Mouse (Mus musculus): ENCODE results near the gene Crip2. TPM values are rescaled to one million over a fixed set of nuclear protein-coding genes. Genes with fewer than 3 reads are reported as not detected.
A peak's percentile ranks its signal among the peaks of the same experiment; 100 is the strongest.

The Crip2 gene
- polyA plus RNA-seq (2015; fragmentation: Nextera tagmentation; extraction: Ambion mirVana), result 370 and 393 TPM in 2 replicates

DNA sequence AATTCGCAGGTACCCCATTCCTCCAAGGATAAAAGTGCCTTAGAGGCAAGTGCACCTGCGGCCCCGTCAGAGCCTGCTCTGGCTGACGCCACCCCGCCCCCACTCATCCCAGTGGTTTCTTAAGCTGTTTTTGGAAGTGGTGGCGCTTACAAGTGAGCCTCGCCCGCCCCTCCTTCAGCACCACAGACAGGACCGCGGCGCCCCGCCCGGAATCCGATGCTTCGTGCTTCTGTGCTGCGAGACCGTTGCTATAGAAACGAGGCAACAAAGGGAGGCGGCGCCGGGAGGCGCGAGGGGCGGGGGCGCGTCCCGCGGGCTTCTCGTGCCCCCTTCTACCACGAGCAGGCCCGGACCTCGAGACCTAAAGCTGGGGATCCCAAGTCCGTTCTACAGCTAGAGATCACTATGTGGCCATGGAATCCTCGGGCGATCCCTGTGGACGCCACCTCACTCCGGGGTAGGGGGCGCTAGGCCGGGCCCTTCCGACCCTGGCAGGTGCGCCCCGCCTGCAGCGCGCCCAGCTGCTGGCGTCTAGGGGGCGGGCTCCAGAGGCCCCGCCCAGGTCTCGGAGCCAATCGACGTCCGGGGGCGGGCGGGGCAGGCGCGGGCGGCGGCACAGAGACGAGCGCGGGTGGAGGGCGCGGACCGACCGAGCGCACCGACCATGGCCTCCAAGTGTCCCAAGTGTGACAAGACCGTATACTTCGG lies at the start of gene Crip2:
Gene Crip2 (plus strand): TSS at position 329 of the 708 bp plus-strand sequence.
- ATAC-seq (replicated peaks), result peak; percentile 88
- under 1% methylated on average over 61 of the region's 68 CpGs for WGBS
- H3K4me3 ChIP-seq, result peak within 1 kb of the TSS; percentile 71
- H3K4me1 ChIP-seq, result peaks cover 41% of the 10 kb centered on the region
- H3K27ac ChIP-seq, result peak within 1 kb of the TSS; percentile 84
- peak within 1 kb of the TSS; percentile 65 for H3K9ac ChIP-seq
- H3K36me3 ChIP-seq (replicated peaks), result peaks cover 25% of the 10 kb centered on the region
- H3K9me3 ChIP-seq, result no peaks in the 10 kb centered on the region
- H3K4me2 ChIP-seq, result peak within 1 kb of the TSS; percentile 62
- no peaks in the 10 kb centered on the region for H3K27me3 ChIP-seq (replicated peaks)

DNA sequence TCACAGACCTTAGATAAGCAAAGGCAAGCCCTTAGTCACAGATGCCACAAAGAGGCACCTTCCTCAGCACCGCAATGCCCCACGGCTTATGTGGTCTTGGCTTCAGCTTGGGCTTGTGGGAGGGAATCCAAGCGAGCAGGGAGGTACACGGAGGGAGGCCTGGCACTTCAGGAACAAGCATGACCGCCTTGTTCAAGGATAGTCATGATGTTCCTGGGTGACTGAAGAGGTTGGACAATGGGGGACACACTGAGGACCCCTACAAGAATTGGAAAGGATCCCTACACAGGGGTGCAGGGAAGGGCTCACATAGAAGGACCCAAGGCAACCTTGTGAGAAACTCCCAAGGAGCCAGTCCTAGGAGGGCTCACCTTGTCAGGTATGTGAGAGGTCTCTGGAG lies 43.0 kb upstream of the Crip2 start:
- 88% methylated on average over 5 of the region's 5 CpGs for WGBS
- Histone ChIP-seq H3K4me2 (peak overlapping the region; percentile 99), H3K36me3 (replicated peaks) (no peaks in the 10 kb centered on the region), H3K9me3 (no peaks in the 10 kb centered on the region), H3K9ac (no peak overlapping the region), H3K4me1 (peaks cover 38% of the 10 kb centered on the region), H3K27me3 (replicated peaks) (no peaks in the 10 kb centered on the region), H3K4me3 (peak overlapping the region; percentile 97; the same call in 1 of the 2 replicates), H3K27ac (no peak overlapping the region)
- ATAC-seq (replicated peaks), result no peak

DNA sequence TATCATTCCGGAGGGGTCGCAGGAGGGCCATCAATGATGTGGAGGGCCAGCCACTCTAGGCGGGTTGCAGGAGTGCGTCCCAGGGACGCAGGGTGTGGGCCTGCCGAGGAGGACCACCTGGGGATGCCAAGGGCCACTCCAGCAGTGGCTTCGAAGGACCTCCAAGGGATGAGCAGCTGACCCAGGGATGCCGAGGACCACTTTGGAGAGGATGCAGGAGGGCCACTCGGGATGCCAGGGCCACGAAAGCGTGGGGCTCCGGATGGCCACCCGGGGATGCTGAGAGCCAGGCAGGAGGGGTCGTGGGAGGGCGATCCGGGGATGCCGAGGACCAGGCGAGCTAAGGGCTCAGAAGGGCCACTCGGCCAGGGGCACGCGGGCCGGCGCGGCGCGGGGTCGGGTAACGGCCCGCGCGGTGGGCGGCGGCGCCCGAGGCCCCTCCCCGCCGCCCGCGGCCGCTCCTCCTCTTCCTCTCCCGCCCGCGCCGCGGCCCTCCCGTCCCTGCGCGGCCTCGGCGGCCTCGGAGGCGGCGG lies 42.2 kb upstream of the Crip2 start, which contains the start of gene Mta1:
Gene Mta1 (plus strand): TSS at position 530 of the 533 bp plus-strand sequence.
- WGBS, result under 1% methylated on average over 50 of the region's 53 CpGs
- no peaks in the 10 kb centered on the region for H3K27me3 ChIP-seq (replicated peaks)

DNA sequence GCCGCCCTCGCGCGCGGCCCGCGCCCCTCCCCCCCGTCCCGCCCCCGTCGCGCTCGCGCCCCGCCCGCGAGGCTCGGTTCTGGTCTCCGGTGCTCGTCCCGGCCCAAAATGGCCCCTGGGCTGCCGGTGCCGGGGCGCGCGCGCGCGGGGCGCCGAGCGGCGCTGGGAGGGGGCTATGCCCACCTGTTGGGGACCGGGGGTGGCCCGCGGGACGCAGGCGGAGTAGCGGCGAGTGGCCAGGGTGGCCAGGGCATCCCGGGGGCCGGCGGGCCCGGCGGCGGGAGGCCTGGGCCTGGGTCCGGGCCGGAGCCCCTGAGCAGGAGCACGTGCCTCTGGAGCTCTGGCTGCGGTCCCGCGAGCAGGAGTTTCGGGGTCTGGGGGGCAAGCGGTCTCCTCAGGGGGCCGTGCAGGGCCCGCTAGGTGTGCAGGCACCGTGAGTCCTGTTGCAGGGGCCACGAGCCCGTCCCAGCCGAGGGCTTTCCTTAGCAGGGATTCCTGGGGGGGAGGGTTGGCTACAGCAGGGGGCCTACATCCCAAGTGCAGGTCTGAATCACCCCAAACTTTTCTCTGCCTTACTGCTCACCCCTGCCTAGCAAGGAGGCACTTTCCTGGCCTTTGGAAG lies 41.4 kb upstream of the Crip2 start:
- peaks cover 46% of the 10 kb centered on the region for H3K4me1 ChIP-seq
- no peaks in the 10 kb centered on the region for H3K27me3 ChIP-seq (replicated peaks)
- H3K9ac ChIP-seq, result peak overlapping the region; percentile 99
- WGBS, result 0% methylated on average over 36 of the region's 60 CpGs
- H3K27ac ChIP-seq, result peak overlapping the region; percentile 87
- no peaks in the 10 kb centered on the region for H3K36me3 ChIP-seq (replicated peaks)
- H3K9me3 ChIP-seq, result no peaks in the 10 kb centered on the region
- H3K4me2 ChIP-seq, result peak overlapping the region; percentile 99
- H3K4me3 ChIP-seq, result peak overlapping the region; percentile 97
- ATAC-seq (replicated peaks), result peak; percentile 13

More for the DNA sequence above, 42.2 kb upstream of the Crip2 start, which contains the start of gene Mta1:
- ATAC-seq (replicated peaks), result peak; percentile 61
- Histone ChIP-seq H3K4me1 (peaks cover 45% of the 10 kb centered on the region), H3K9ac (peak within 1 kb of the TSS; percentile 99), H3K4me3 (peak within 1 kb of the TSS; percentile 97), H3K9me3 (no peaks in the 10 kb centered on the region), H3K36me3 (replicated peaks) (no peaks in the 10 kb centered on the region), H3K4me2 (peak within 1 kb of the TSS; percentile 99), H3K27ac (peak within 1 kb of the TSS; percentile 87)

DNA sequence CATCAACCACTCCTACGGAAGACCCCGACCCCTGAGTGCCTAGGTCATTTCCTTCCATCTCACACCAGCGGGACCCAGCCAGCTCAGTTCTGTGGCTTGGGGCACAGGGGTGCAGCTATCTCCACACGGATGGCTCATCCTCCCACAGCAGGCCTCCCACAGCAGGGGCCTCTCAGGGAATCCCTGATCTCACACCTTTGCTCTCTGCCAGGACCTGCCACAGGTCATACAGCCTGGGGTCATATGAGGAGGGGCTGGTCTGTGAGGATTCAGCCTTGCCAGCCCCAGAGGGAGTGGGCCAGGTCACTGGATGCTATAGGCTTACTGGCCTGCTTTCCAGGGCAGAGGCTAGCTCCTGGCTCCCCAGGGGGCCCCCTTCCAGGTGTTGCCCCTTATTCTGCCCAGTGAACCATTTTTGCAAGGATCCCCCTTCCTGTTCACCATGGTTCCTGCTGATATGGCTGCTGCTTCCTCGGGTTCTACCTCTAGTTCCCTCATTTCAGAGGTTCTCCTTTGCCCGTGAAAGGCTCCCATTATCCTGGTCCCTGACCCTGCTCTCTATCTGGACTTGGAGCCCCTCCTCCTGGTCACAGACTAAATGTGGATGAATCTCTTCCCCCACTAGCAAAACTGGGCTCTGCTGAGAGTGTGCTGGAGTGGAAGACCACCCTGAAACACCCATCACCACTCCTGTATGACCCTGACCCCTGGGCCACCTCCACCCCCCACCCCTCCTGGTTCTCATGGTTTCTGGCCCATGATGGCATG lies 40.4 kb upstream of the Crip2 start:
- H3K4me2 ChIP-seq, result peak overlapping the region; percentile 99
- H3K9me3 ChIP-seq, result no peaks in the 10 kb centered on the region
- peak overlapping the region; percentile 99 for H3K9ac ChIP-seq
- H3K4me3 ChIP-seq, result peak overlapping the region; percentile 97
- H3K4me1 ChIP-seq, result peaks cover 46% of the 10 kb centered on the region
- 36% methylated on average over 6 of the region's 6 CpGs for WGBS
- H3K27ac ChIP-seq, result no peak overlapping the region
- H3K27me3 ChIP-seq (replicated peaks), result no peaks in the 10 kb centered on the region
- H3K36me3 ChIP-seq (replicated peaks), result no peaks in the 10 kb centered on the region
- ATAC-seq (replicated peaks), result no peak

DNA sequence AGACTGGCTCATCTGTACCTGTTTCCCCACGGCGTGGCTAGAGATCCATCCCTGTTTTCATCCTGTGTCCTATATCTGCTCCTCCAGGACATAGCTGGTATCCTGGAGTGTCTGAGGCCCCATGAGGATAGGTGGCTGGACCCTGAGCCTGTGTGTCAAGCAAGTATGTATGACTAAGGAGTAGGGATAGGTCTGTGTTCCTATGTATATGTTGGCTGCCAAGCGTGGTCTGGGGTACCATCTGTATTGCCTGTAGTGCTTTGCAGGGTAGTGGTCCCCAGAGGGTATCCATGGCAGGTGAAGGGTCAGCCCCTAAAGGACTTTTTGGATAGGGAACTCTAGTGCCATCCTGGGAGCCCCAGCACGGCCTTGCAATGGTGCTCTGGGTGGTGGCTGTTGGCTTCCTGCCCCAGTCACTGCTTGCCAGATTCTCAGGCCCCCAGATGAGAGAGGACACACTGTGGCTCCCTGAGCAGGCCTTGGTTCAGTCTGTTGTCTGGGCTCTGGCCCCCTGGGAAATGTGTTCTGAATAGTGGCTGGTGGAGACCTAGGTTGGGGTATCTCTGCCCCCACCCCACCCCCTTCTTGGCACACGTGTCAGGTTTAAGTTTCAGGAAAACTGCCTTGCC lies 39.5 kb upstream of the Crip2 start:
- no peak overlapping the region for H3K27ac ChIP-seq

DNA sequence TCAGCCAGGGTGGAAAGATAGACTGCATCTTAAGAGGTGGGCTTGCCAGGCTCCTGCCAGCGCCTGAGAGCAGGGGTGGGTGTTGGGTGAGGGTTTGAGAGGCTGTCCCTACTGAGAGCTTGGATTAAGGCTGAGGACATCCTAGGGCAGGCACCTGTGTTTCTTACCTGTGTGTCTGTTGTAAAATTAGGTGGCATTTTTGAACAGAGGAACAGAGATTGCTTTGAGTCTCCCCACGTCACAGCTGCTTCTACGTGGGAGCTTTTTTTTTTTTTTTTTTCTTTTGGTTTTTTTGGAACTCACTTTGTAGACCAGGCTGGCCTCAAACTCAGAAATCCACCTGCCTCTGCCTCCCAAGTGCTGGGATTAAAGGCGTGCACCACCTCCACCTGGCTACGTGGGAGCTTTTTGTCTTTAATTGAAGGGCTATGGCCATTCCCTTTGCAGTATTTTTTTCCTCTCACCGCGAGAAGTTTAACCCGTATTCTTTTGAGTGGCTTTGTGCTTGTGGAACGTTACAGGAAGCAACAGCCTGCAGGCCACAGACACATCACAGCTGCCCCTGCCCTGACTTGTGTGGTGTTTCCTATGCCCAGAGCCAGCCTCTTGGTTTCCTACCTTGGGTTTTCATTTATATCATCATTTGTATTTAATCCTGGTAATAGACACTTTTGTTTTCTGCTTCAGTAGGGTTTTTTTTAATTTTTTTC lies 38.6 kb upstream of the Crip2 start:
- no peaks in the 10 kb centered on the region for H3K27me3 ChIP-seq (replicated peaks)
- H3K9ac ChIP-seq, result peak overlapping the region; percentile 15; the same call in 1 of the 2 replicates
- WGBS, result 78% methylated on average over 9 of the region's 9 CpGs
- no peak overlapping the region for H3K4me3 ChIP-seq
- no peaks in the 10 kb centered on the region for H3K9me3 ChIP-seq
- no peak overlapping the region for H3K27ac ChIP-seq
- H3K4me2 ChIP-seq, result no peak overlapping the region
- peaks cover 46% of the 10 kb centered on the region for H3K4me1 ChIP-seq
- no peak for ATAC-seq (replicated peaks)
- no peaks in the 10 kb centered on the region for H3K36me3 ChIP-seq (replicated peaks)

More for the DNA sequence above, 39.5 kb upstream of the Crip2 start:
- Histone ChIP-seq H3K9ac (no peak overlapping the region), H3K27me3 (replicated peaks) (no peaks in the 10 kb centered on the region), H3K4me1 (peaks cover 46% of the 10 kb centered on the region), H3K4me2 (no peak overlapping the region), H3K4me3 (no peak overlapping the region), H3K36me3 (replicated peaks) (no peaks in the 10 kb centered on the region), H3K9me3 (no peaks in the 10 kb centered on the region)
- 74% methylated on average over 5 of the region's 5 CpGs for WGBS
- no peak for ATAC-seq (replicated peaks)

DNA sequence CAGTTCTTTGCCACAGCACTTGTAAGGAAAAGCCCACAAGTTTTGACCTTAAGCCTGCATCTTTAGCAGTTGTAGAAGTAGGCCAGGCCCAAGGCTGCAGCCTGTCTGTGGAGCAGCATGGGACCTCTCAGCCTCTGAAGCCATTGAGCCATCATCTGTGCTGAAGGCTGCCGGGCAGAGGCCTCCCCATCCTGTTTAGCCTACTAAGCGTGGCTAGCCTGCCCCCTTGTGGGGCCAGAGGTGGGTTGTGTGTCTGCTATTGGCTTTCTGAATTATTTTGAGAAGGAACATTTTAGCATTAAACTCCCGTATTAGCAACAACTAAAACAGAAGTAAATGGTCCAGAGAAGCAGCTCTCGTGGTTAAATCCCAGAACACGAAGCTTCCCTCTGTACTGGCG lies 37.6 kb upstream of the Crip2 start:
- Histone ChIP-seq H3K9ac (no peak overlapping the region), H3K36me3 (replicated peaks) (no peaks in the 10 kb centered on the region), H3K4me3 (no peak overlapping the region), H3K27me3 (replicated peaks) (no peaks in the 10 kb centered on the region), H3K4me1 (peaks cover 39% of the 10 kb centered on the region), H3K9me3 (no peaks in the 10 kb centered on the region), H3K27ac (no peak overlapping the region), H3K4me2 (no peak overlapping the region)
- no peak for ATAC-seq (replicated peaks)
- 56% methylated on average over 6 of the region's 6 CpGs for WGBS

DNA sequence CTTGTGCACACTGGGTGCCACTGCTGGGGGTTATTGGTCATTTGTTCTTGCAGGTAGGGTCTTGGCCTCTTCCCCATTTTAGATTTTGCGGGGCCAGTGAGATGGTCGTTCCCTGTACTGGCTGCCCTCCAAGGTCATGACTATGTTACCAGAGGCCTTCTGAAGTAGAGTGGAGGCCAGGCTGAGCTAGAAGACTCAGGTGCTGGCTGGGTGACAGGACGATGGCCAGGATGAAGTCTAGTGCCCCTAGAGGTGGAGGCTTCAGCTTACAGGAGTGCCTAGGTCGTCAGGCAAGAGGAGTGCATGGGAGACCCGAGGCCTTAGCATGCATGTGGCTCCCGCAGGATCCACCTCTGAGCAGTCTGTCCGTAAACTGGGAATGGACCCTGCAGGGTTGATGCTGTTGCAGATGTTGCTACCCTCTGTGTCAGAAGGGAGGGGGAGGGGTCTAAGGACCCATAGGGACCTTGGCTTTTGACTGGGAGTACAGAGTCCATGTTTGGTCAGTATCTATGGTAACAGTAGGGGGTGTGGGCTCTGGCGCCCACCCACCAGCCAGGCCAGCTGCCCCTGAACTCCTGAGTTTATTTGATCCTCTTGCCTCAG lies 36.1 kb upstream of the Crip2 start:
- Histone ChIP-seq H3K4me1 (peaks cover 34% of the 10 kb centered on the region), H3K9ac (no peak overlapping the region), H3K36me3 (replicated peaks) (no peaks in the 10 kb centered on the region), H3K4me2 (no peak overlapping the region), H3K9me3 (no peaks in the 10 kb centered on the region), H3K4me3 (no peak overlapping the region), H3K27ac (no peak overlapping the region), H3K27me3 (replicated peaks) (no peaks in the 10 kb centered on the region)
- ATAC-seq (replicated peaks), result no peak
- 83% methylated on average over 8 of the region's 8 CpGs for WGBS

DNA sequence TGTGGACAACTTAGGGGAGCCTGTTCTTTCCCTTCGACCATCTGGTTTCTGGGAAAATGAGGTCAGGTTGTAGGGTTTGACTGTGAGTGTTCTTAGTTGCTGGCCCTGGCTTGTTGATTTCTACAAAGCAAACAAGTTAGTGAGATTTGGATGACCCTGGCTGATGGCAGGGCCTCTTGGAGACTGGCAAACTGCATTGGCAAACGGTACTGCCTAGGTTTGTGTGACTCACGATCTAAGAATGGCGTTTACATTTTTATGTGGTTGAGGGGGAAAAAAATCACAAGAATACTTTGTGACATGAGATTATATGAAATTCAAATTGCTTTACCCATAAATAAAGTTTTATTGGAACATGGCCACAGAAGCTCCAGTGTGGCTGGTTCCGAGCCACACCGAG lies 33.6 kb upstream of the Crip2 start:
- ATAC-seq (replicated peaks), result no peak
- H3K9me3 ChIP-seq, result no peaks in the 10 kb centered on the region
- no peaks in the 10 kb centered on the region for H3K27me3 ChIP-seq (replicated peaks)
- no peak overlapping the region for H3K9ac ChIP-seq
- no peak overlapping the region for H3K4me2 ChIP-seq
- H3K4me3 ChIP-seq, result no peak overlapping the region
- WGBS, result 94% methylated on average over 6 of the region's 6 CpGs
- H3K27ac ChIP-seq, result no peak overlapping the region
- H3K36me3 ChIP-seq (replicated peaks), result no peaks in the 10 kb centered on the region
- H3K4me1 ChIP-seq, result peaks cover 11% of the 10 kb centered on the region
